Mouse (Mus musculus) A20 (cell line): ENCODE data around the gene Ppp1r18.

ENCODE experiments used
- DNase-seq: peaks from one replicate; pipeline ENCODE4 v3.0.0-alpha.2; 2011; ENCODE audit warnings: low read depth, low spot score

The Ppp1r18 gene

GRCm38 (mm10) chr17:35836991-35837422 lies 28.4 kb upstream of the Ppp1r18 start:
- DNase-seq, result peak; percentile 92

- DNase-seq, result peak; percentile 84
Measured at GRCm38 (mm10) chr17:35837487-35837886, 27.9 kb upstream of the Ppp1r18 start.

GRCm38 (mm10) chr17:35838122-35838544 lies 27.3 kb upstream of the Ppp1r18 start, which contains the start of gene Tubb5:
Gene Tubb5, minus strand, starts transcription at chr17:35838306.
- DNase-seq, result peak; percentile 97

- DNase-seq, result no peak
Measured at GRCm38 (mm10) chr17:35838570-35838969, 26.8 kb upstream of the Ppp1r18 start.

- peak; percentile 44 for DNase-seq
Measured at GRCm38 (mm10) chr17:35839002-35839401, 26.4 kb upstream of the Ppp1r18 start.

- no peak for DNase-seq
Measured at GRCm38 (mm10) chr17:35840561-35840960, 24.8 kb upstream of the Ppp1r18 start.

- peak; percentile 100 for DNase-seq
Measured at GRCm38 (mm10) chr17:35841076-35841950, 24.1 kb upstream of the Ppp1r18 start, which contains the start of gene Mdc1. Gene Mdc1, plus strand, starts transcription at chr17:35841515.

- no peak for DNase-seq
Measured at GRCm38 (mm10) chr17:35842006-35842405, 23.4 kb upstream of the Ppp1r18 start.

GRCm38 (mm10) chr17:35843514-35843913 lies 21.9 kb upstream of the Ppp1r18 start:
- DNase-seq, result no peak

GRCm38 (mm10) chr17:35848112-35848511 lies 17.3 kb upstream of the Ppp1r18 start:
- no peak for DNase-seq

- no peak for DNase-seq
Measured at GRCm38 (mm10) chr17:35850974-35851373, 14.4 kb upstream of the Ppp1r18 start.

- no peak for DNase-seq
Measured at GRCm38 (mm10) chr17:35859371-35859770, 6.0 kb upstream of the Ppp1r18 start.

GRCm38 (mm10) chr17:35859835-35860234 lies 5.6 kb upstream of the Ppp1r18 start:
- DNase-seq, result no peak

- no peak for DNase-seq
Measured at GRCm38 (mm10) chr17:35860831-35861197, 4.6 kb upstream of the Ppp1r18 start.

GRCm38 (mm10) chr17:35861198-35861857 lies 4.1 kb upstream of the Ppp1r18 start, which contains the start of gene Nrm:
Gene Nrm, plus strand, starts transcription at chr17:35861318.
- peak; percentile 91 for DNase-seq

GRCm38 (mm10) chr17:35864832-35865353 lies 500 bp upstream of the Ppp1r18 start:
- DNase-seq, result no peak

GRCm38 (mm10) chr17:35866281-35866831 lies 963 bp downstream of the Ppp1r18 start:
- DNase-seq, result peak; percentile 78

- peak; percentile 83 for DNase-seq
Measured at GRCm38 (mm10) chr17:35866911-35867890, 1.8 kb downstream of the Ppp1r18 start.

- DNase-seq, result peak; percentile 76
Measured at GRCm38 (mm10) chr17:35868165-35868820, 2.9 kb downstream of the Ppp1r18 start.

GRCm38 (mm10) chr17:35868961-35869345 lies 3.6 kb downstream of the Ppp1r18 start:
- DNase-seq, result no peak
